Mouse (Mus musculus): ENCODE data around the gene Stk32c.

Stk32c gene

DNA sequence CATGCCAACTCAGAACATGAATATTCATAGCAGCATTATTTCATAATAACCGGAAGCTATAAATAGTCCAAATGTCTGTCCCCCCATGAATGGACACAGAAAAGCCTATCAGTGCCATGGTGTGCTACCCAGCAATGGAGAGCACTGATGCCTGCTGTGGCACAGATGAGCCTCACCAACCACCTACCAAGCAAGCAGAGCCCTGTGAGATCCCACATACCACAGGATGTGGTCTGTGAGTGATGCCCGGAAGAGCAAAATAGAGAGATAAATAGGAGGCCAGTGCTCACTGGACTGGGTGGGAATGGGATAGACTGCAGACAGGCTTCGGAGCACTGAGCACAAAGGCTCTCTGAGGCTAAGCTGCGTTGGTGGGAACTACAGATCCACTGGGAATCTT lies 16.1 kb downstream of the Stk32c start:
- peak; percentile 23 for DNase-seq (ENCODE audit: low spot score)

DNA sequence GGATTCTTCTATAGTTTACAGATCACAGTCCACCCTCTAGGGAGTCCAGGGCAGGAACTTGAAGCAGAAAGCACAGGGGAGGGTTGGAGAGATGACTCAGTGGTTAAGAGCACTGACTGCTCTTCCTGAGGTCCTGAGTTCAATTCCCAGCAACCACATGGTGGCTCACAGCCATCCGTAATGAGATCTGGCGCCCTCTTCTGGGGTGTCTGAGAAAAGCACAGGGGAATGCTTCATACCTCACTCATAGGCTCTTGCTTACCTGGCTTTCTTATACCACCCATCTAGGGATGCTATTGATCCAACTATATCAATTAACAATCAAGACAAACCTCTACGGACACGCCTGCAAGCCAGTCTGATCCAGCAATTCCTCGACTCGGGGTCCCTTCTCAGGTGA lies 21.5 kb downstream of the Stk32c start:
- peak; percentile 43 for DNase-seq (ENCODE audit: low spot score)

DNA sequence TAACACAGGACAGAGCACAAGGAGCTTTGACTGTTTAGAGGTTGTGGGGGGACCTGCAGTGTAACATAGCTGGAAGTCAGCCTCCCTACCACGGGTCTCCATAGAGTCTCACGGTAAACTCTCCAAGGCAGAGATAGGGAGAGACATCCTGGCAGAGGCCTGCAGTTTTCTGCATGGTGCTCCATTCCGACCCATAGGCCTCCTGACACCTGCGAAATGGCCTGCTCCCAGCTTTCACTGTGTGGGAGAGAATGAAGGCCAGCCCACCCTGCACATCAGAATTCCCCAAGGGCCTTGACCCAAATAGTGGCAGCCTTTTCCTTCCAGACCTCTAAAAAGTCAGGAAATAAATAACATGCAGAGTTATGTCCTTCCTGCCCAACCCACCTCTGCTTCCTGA lies 22.5 kb downstream of the Stk32c start:
- peak; percentile 30 for DNase-seq (ENCODE audit: low spot score)

DNA sequence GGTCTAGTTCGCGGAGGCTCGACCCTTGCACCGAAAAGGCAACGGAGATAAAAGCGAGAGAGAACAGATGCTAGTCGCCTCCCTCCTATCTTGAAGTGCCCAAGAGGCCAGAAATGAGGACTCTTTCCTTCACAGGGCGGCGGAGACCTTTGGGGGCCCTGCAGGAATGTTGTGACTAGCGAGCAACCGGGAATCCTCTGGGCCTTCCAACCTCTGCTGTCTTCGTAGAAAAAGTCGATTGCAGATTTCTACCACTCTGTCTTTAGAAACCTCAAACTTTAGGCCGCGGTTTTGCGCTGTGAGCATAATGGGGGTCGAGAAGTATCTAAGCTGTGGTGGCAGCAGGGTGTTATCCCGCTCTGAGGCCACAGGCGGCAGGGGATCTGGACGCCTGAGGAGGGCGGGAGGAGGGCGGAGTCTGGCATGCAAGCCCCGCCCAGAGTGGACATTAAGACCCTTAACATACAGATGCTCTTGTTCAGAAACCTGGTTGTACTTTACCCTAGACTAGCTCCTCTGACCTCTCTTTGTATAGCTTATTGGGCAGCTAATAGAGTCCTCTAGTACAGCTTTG lies 24.4 kb downstream of the Stk32c start:
- DNase-seq (ENCODE audit: low spot score) = peak; percentile 71

DNA sequence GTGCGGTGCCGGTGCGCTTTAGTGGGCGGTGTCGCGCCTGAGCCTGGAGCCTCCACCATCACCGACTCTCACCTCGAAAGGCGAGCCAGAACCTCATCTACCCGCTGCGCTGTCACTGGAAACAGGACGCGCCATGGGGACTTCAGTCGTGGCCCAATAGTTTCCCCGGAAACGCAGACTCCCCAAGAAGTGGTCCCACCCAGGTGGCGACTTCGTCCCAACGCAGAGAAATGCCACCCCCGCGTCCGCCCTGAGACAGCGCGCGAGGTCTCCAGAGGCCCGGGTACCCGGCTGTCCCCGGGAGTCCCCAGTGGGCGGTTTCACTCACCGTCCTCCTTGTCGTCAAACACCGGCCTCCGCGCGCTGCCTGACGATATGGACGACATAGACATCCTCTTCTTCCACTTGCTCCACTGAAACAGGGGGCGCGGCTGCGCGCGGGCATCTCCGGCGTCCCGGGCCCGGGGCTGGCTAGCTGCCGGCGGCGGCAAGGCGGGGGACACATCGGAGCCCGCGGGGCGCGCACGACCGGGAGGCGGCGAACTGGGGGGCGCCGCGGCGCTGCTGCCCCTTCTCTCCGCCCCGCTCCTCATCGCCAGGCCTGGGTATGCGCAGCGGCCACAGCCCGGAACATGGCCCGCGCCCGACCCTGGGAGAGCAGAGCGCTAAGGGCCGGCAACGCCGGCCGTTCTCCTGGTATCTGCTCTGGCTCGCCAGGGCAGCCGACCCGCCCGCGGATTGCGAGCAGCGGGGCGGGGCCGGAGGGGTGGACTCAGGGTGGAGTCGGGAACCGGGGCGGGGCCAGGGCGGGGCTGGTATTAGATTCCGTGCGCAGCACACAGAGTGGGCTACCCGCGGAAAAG lies 25.1 kb downstream of the Stk32c start:
- peak; percentile 94 for DNase-seq (ENCODE audit: low spot score)

DNA sequence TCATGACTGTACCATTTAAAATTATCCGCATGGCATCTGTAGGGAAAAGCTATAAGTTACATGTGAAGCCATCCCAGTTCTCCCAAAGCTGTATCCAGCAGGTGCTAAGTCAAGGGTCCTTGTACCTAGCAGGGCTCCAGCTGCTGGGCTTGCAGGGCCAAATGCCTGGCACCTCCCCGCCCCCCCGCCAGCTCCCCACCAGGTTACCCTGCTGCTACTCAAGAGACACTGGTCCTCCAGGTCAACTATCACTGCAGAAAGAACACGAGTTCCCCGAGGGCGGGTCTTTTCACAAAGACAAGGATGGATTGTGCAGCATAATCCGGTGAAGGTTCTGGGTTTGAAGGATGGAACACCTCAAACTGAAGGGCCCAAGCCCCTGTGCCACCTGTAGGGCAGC lies 25.8 kb downstream of the Stk32c start:
- peak; percentile 27 for DNase-seq (ENCODE audit: low spot score)

DNA sequence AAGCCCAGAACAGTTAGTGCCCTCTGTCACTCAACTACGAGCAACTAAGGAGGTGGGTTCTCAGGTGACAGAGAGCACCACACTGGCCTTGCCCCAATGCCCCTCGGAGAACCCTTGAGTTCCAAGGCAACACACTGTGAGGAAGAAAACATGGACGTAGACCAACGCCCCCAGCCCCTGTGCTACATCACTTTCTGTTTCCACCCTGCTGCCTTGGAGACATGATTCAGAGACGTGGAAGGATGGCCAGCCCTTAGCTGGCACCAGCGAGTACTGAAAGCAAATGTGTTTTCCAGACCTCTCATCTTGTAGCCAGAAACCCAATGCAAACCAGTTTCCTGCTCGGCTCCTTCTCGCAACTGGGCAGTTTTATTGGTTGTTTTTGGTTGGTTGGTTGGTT lies 26.7 kb downstream of the Stk32c start:
- no peak for DNase-seq (ENCODE audit: low spot score)

DNA sequence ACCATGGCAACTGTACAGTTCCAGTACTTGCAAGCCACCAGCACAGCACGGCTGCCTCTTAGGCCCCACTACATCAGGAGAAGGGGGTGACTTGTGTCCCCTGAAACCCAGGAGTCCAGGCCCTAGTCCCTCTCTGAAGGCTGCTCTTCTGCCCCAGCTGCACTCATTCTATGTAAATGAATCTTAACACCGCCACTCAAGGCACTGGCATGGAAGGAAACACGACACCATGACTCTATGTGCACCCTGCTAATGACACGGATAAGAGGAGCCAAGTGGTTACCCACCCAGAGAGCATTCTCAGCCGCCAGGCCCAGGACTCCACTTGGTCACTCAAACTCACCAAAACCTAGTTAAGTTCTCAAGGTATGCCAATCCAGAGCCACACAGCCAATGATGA lies 27.1 kb downstream of the Stk32c start:
- DNase-seq (ENCODE audit: low spot score) = peak; percentile 28

DNA sequence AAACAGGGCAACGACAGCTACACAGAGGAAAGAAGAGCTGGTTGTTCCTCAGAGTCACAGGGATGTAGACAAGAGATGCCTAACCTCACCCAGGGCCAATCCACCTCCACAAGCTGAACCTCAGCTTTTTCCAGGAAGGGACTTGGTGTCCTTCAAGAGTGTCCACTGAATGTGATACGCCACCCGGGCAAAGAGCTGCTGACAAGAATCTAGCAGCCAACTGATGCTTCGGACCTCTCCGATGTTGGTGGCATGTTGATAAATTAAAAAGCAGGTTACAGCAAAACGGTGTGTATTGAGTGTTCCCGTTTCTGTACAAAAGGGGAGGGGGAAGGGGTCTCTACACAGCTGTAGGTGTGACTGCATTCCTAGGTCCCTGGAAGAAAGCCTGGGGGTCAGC lies 28.3 kb downstream of the Stk32c start:
- peak; percentile 34 for DNase-seq (ENCODE audit: low spot score)

DNA sequence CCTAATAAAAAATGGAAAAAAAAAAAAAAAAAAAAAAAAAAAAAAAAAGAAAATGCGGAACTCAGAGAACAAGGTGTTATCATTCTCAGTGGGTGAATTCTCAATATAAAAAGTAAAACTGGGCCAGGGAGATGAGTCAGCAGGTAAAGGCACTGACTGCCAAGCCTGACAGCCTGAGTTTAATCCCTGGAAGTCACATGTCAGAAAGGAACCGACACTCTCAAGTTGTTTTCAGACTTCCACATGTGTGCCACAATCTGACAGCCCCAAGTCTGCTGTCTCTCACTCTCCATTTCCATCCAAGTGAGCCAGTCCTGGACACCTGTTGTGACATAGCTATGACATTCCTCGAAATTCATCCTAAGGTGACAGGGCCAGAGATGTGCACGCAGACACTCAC lies 28.7 kb downstream of the Stk32c start:
- peak; percentile 23 for DNase-seq (ENCODE audit: low spot score)

DNA sequence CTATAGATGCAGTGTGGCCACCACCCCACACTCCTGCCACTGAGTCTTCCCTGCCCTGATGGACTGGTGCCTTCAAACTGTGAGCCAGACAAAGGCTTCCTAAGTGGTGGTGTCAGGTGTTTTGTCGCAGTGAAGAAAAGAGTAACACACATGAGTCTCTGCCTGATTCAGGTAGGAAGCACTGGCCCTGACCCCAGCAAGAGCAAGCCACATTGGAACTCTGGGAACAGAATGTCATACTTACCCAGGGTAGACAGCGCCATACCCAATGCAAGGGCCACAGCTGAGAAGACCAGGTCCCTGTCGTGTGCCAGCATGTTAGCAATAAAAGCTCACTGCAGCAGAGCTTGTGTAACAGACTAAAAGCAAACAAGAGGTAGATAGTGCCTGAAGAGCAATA lies 33.0 kb downstream of the Stk32c start:
- peak; percentile 24 for DNase-seq (ENCODE audit: low spot score)

DNA sequence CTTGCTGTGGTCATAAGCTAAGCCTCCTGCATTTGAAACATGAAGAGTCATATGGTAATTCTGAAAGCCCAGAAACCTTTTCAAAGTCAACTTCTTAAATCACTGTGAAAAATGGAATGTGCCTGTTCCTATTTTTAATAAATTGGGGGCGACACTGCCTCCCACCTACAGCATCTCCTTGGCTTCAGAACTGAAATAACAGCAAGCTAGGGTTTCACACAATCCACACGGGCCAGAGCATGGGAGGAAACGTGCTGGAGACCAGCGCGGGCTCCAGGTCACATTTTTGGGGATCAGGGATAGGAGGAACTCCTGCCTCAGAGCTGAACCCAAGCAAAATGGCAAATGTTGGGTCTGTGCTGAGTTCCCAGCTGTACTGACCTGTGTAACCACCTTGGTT lies 33.8 kb downstream of the Stk32c start:
- peak; percentile 30 for DNase-seq (ENCODE audit: low spot score)

DNA sequence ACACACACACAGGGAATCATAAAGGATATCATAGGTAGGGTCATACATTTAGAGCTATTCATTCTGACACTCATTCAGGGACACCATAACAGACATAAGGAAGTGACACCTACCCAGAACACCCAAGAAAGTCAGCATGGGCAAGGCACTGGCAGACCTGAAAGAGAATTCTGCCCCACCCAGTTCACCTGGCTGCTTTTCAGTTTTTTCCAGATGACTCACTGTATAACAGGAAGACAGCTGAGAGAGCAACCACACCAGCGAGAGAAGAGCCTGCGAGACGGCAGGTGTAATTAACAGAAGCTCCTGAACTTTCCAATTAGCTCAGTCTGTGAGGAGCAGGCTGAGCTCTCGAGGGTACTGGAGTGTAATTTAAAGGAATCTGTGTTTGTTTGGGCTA lies 44.0 kb downstream of the Stk32c start:
- no peak for DNase-seq (ENCODE audit: low spot score)

DNA sequence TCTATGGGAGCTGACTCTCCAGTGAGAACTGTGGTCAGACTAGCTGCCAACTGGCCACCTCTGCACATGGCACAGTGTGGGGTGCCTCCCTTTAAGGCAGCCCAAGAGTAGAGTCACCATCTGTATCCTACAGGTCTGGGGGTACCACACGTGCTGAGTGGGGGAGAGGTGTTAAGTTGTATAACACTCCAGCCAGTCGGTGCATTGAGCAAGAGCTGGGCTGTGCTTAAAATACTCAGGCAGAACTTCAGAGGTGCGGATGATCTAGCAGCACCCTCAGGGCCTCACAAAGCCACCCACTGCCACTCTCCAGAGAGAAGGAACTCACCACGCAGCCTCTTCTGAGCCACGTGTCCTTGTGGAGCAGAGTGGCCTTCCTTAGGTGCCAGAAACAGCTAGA lies 48.7 kb downstream of the Stk32c start:
- DNase-seq (ENCODE audit: low spot score) = no peak

DNA sequence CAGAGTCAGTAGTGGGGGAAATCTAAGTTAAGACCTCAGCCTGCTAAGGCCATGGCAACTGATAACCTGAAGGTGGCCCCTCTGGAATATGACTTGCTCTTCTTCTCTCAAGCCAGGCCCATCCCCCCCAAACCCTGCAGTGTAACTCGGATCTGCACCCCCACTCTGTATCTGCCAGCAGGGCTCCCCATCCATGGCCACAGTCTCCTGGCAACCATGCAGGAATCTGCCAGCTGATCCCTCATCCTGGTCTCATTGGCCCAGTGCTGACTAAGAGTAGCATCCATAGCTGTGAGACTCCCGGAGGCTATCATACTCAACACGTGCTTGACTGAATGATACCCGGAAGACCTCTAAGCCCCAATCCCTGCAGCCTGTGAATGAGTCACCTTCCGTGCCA lies 54.2 kb downstream of the Stk32c start:
- no peak for DNase-seq (ENCODE audit: low spot score)

DNA sequence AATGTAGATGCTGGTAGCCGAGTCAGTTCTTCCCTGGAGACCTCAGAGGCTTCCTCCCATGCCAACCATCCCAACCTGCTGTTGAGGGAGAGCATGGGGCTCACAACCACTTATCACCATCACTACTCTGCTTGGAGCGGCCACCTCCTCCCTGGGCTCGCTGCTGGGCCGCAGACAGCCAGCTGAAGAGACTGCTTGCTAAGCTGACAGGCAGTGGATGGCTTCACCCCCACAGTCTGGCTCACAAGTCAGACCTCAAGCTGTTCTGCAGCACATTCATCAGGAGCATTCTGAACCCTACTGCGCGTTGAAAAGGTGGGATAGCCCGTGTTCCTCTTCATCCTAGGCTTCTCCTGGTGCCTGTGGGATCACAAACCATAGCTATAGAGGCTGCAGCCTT lies 54.6 kb downstream of the Stk32c start:
- DNase-seq (ENCODE audit: low spot score) = no peak

DNA sequence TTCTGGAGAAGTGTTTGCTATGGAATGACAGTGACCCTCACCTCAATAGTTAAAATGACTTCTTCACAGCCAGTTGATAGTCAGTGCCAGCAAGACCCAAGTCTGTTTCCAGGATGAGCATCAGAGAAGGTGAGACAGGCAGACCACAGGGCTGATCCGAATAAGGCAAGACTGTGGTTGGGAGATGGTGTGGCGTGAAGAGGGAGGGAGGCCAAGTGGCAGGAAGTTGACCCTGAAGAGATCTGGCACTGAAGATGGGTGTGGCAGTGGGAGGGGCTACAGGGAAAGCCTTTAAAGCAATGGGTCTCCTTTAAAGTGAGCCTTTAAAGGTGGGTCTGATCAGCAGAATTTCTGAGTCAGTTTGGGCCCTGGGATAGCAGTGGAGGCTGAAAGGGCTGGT lies 55.6 kb downstream of the Stk32c start:
- no peak for DNase-seq (ENCODE audit: low spot score)

DNA sequence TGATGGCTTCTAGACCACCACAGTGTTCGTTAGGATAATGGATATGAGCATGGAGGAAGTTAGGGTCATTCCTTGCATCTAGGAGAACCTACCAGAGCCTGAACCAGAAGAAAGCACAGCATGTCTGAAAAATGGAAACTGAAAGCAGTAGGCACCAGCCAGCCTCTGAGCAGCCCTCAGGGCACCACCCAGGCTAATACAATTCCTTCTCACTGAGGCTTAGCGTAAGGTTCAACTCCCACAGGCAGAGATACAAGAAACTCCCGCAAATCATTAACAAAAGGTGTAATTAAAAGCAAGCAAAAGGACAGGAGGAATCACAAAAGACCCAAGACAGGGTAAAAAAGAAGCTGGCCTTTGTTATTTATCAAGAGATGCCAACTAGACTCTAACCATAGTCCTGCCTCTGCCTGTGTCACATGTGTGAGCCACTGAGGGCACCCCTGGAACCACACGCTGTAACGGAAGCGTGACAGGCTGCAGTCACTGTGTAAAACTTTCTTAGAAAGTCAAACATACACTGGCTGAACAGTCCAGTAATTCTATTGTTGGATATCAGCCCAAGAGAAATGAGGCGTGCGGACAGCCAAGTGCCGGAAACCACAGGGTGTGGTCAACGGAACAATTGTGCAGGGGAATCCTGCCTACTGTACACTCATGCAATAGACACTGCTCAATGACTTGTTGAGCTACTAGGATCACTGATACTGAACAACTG lies 56.6 kb downstream of the Stk32c start:
- no peak for DNase-seq (ENCODE audit: low spot score)

DNA sequence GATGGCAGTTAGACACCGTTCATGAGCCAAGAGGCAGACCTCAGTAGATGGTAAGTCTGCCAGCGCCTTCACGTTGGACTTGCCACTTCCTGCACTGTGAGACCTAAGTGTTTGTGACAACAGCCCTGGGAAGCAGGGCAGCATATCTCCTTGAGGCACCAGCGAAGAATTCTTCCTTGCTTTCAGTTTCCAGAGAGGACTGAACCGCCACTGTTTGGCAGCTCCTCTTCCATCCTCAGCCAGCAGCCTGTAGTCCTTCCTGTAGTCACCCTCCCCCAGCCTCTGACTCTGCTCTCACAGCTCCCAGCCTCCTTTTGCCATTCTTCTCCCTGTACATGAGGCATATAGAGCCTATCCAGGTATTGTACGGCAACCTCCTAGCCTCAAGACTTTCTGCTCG lies 60.2 kb downstream of the Stk32c start:
- DNase-seq (ENCODE audit: low spot score) = no peak

DNA sequence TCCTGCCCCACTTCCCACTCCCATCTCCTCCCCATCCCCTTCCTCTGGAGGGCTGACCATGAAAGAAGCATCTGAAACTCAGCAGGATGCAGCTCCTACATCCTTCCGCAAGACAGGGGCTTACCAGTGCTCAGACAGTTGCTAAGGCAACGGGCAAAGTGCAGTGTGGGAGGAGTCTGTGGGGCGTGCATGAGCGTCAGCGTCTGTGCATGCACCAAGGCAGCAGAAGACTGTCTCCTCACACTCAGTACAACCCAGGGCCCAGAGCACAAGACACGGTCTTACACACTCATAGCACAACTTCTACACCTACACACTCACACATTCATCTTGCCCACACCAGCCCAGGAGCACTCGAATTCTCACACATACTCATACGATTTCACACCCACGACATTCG lies 62.0 kb downstream of the Stk32c start:
- no peak for DNase-seq (ENCODE audit: low spot score)

DNA sequence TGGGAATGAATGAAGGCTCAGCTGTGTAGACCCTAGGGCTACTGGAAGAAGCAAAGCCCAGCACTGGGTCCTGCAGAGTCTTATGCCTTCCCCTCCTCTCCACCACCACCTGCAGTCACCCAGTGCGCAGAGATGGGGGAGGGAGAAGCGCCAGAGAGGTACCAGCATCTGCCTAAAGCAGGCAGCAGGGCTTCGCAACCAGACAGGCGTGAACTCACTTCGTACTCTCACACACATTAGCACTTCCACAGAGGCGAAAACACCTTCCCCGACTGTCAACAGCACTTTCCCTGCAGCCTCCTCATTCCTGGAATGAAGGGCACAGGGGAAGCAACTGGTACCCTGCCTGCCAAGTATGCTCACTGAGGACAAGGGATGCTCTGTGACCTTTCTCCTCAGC lies 63.7 kb downstream of the Stk32c start:
- DNase-seq (ENCODE audit: low spot score) = no peak

DNA sequence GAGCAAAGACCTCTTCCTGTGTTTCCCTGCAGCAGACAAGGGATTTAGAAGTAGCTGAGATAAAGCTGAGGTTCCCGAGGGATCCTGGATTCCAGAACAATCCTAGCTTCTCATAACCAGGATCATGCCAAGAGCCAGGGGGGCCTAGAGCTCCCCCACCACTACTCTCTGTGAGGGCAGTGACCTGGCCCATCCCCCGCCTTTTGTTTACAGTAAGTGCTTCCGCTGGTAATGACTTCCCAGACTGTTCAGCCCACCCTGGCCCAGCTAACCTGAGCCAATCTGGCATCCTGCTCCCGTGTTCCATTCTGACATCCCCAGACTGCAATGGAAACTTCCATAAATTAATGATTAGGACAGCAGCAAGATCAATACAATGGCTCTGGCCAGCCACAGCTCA lies 65.7 kb downstream of the Stk32c start:
- DNase-seq (ENCODE audit: low spot score) = no peak

DNA sequence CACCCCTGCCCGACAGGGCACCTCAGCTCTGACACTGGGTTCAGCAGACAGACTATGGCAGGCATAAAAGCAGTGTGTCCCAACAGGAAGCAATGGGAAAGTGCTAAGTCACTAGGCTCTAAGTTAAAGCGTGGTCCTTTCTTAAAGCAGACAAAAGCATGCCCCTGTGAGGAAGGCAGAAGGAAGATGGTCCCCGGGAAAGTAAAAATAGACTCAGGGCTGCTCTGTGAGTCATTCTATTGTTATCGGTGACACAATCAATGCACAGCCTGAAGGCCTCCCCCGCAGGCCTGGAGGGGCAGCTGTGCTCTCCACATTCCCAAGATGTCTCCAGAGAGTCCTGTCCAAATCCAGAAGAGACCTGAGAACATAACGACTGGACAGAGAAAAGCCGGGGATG lies 67.2 kb downstream of the Stk32c start:
- DNase-seq (ENCODE audit: low spot score) = no peak
